Mouse (Mus musculus): ENCODE measurements around the gene Polr2l. TPM values are rescaled to one million over a fixed set of nuclear protein-coding genes. Genes with fewer than 3 reads are reported as not detected.

The Polr2l gene
- polyA plus RNA-seq, 1 experiment from 2014 or later = 78.0 TPM

DNA sequence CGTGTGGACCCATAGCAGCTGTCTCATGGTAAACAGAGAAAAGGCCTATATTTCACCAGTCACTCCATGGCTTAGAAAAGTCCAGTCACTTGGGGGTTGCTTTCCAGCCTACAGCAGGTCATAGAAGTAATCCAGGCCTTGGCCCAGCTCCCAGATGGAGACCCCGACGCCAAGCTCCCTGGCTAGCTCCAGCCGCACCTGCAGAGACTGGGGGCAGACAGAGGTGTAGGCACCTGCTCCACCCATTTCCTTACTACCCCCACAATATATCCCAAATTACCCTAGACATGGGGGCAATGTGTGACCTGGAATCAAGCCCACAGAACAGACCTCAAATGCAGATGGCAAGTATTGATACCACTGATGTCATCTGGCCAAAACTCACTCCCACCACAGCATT lies 21.0 kb upstream of the Polr2l start:
- peaks cover 42% of the 10 kb centered on the region for H3K36me3 ChIP-seq (ENCODE audit: control insufficient read depth, insufficient read depth, low read length)
- WGBS = 75% methylated on average over 4 of the region's 4 CpGs
- H3K27ac ChIP-seq (replicated peaks in 1 of 2; ENCODE audit: control insufficient read depth in 1 of 2, insufficient read depth in 1 of 2, low read depth in 2 of 2, low read length in 2 of 2) = no peak overlapping the region
- no peak overlapping the region for H3K4me3 ChIP-seq (ENCODE audit: control insufficient read depth in 1 of 2, insufficient read depth in 1 of 2, low read depth in 1 of 2, low read length in 2 of 2)
- H3K9me3 ChIP-seq (ENCODE audit: control insufficient read depth, low read length) = no peaks in the 10 kb centered on the region
- no peak for ATAC-seq (ENCODE audit: insufficient number of reproducible peaks, insufficient read depth, low FRiP score, low read depth)
- no peak overlapping the region for H3K4me2 ChIP-seq (ENCODE audit: low read length)
- no peak overlapping the region for H3K9ac ChIP-seq (ENCODE audit: low read length)
- no peaks in the 10 kb centered on the region for H3K27me3 ChIP-seq (ENCODE audit: control insufficient read depth, insufficient read depth, low read length)
- peaks cover 16 to 22% of the 10 kb centered on the region in 2 experiments for H3K4me1 ChIP-seq (ENCODE audit: control insufficient read depth in 2 of 2, insufficient read depth in 2 of 2, low read length in 2 of 2)

DNA sequence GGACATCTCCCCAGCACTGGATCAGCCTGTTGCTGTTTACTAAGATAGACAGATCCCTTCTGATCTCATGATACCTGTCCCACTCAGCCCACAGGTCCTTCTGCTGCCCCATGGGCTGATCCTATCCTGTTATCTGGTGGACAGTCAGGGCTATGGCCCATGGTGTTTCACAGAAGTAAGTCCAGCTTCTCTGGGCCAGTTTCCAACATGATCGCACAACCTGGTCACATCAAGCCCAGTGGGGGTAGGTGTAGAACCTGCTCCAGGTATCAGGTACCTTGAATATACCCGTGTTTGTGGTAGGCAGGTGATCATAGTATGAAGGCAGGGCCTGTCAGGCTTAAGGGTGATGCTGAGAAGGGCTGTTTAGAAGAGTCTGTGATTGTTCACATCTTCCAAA lies 20.4 kb upstream of the Polr2l start:
- no peak overlapping the region for H3K27ac ChIP-seq (replicated peaks in 1 of 2; ENCODE audit: control insufficient read depth in 1 of 2, insufficient read depth in 1 of 2, low read depth in 2 of 2, low read length in 2 of 2)
- no peaks in the 10 kb centered on the region for H3K9me3 ChIP-seq (ENCODE audit: control insufficient read depth, low read length)
- H3K4me1 ChIP-seq (ENCODE audit: control insufficient read depth in 2 of 2, insufficient read depth in 2 of 2, low read length in 2 of 2) = peaks cover 16 to 22% of the 10 kb centered on the region in 2 experiments
- H3K9ac ChIP-seq (ENCODE audit: low read length) = no peak overlapping the region
- no peak for ATAC-seq (ENCODE audit: insufficient number of reproducible peaks, insufficient read depth, low FRiP score, low read depth)
- 89% methylated on average over 2 of the region's 2 CpGs for WGBS
- H3K4me2 ChIP-seq (ENCODE audit: low read length) = no peak overlapping the region
- peaks cover 45% of the 10 kb centered on the region for H3K36me3 ChIP-seq (ENCODE audit: control insufficient read depth, insufficient read depth, low read length)
- no peak overlapping the region for H3K4me3 ChIP-seq (ENCODE audit: control insufficient read depth in 1 of 2, insufficient read depth in 1 of 2, low read depth in 1 of 2, low read length in 2 of 2)
- H3K27me3 ChIP-seq (ENCODE audit: control insufficient read depth, insufficient read depth, low read length) = no peaks in the 10 kb centered on the region

DNA sequence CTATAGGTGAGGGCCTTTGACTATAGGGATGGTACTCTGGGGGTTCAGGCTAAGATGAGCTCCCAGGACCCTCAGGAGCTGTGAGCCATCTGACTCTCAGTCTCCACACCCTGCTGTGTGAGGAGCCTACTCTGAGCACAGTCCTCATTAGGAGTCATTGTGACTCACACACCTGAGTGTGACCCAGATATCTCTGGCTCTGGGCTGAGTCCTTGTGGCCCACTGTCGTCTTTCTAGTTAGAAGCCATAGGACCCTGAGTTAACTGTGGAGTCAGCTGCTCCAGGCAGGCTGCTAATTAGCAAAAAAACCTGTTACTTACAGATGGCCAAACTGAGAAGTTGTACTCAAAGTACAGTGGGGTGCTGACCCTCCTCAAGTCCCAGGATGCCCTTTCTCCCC lies 18.8 kb upstream of the Polr2l start:
- Histone ChIP-seq H3K27me3 (ENCODE audit: control insufficient read depth, insufficient read depth, low read length) (no peaks in the 10 kb centered on the region), H3K4me1 (ENCODE audit: control insufficient read depth in 2 of 2, insufficient read depth in 2 of 2, low read length in 2 of 2) (peaks cover 10 to 14% of the 10 kb centered on the region in 2 experiments), H3K4me3 (ENCODE audit: control insufficient read depth in 1 of 2, insufficient read depth in 1 of 2, low read depth in 1 of 2, low read length in 2 of 2) (no peak overlapping the region), H3K27ac (replicated peaks in 1 of 2; ENCODE audit: control insufficient read depth in 1 of 2, insufficient read depth in 1 of 2, low read depth in 2 of 2, low read length in 2 of 2) (no peak overlapping the region), H3K4me2 (ENCODE audit: low read length) (no peak overlapping the region), H3K36me3 (ENCODE audit: control insufficient read depth, insufficient read depth, low read length) (peaks cover 50% of the 10 kb centered on the region), H3K9me3 (ENCODE audit: control insufficient read depth, low read length) (no peaks in the 10 kb centered on the region), H3K9ac (ENCODE audit: low read length) (no peak overlapping the region)
- ATAC-seq (ENCODE audit: insufficient number of reproducible peaks, insufficient read depth, low FRiP score, low read depth) = no peak
- WGBS = 68% methylated on average over 1 of the region's 1 CpGs

DNA sequence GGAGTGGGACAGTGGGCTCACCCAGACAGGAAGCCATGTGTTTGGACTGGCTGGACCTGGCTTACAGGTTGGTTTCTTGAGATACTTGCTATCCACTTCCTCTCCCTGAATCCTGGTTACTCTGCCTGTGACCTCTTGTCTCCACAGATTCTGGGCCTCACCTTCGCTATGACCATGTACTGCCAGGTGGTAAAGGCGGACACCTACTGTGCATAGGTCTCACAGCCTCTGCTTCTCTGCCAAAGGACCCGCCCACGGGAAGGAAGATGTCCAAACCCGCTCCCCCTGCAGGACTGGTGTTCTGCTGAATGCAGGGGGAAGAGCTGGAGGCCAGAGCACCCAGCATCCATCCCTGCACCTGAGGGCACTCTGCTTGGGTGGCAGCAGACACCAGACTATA lies 17.8 kb upstream of the Polr2l start:
- H3K4me1 ChIP-seq (ENCODE audit: control insufficient read depth in 2 of 2, insufficient read depth in 2 of 2, low read length in 2 of 2) = peaks cover 9 to 11% of the 10 kb centered on the region in 2 experiments
- H3K27me3 ChIP-seq (ENCODE audit: control insufficient read depth, insufficient read depth, low read length) = no peaks in the 10 kb centered on the region
- H3K9ac ChIP-seq (ENCODE audit: low read length) = no peak overlapping the region
- no peak overlapping the region for H3K4me2 ChIP-seq (ENCODE audit: low read length)
- WGBS = 85% methylated on average over 5 of the region's 5 CpGs
- no peak for ATAC-seq (ENCODE audit: insufficient number of reproducible peaks, insufficient read depth, low FRiP score, low read depth)
- no peak overlapping the region for H3K4me3 ChIP-seq (ENCODE audit: control insufficient read depth in 1 of 2, insufficient read depth in 1 of 2, low read depth in 1 of 2, low read length in 2 of 2)
- peaks cover 50% of the 10 kb centered on the region for H3K36me3 ChIP-seq (ENCODE audit: control insufficient read depth, insufficient read depth, low read length)
- no peak overlapping the region for H3K27ac ChIP-seq (replicated peaks in 1 of 2; ENCODE audit: control insufficient read depth in 1 of 2, insufficient read depth in 1 of 2, low read depth in 2 of 2, low read length in 2 of 2)
- no peaks in the 10 kb centered on the region for H3K9me3 ChIP-seq (ENCODE audit: control insufficient read depth, low read length)

DNA sequence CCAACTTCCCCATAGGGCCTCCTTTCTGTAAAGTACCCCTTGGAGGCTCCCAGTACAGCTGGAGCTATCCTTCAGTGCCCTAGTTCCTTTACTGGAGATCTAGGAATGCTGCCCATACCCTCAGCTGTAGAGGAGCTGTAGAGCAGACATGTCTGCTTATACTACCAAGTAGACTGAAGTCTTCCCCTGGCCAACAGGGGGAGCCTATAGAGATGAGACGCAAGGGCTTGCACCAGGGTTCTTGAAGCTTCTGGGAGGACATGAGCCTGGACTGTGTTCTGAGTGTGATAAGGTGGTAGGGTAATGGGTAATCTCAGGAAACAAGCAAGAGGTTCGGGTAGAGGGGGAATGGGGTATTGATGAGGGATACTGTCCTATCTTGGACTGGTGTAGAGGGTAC lies 16.2 kb upstream of the Polr2l start:
- Histone ChIP-seq H3K27ac (replicated peaks in 1 of 2; ENCODE audit: control insufficient read depth in 1 of 2, insufficient read depth in 1 of 2, low read depth in 2 of 2, low read length in 2 of 2) (no peak overlapping the region), H3K4me1 (ENCODE audit: control insufficient read depth in 2 of 2, insufficient read depth in 2 of 2, low read length in 2 of 2) (no peaks in the 10 kb centered on the region), H3K4me2 (ENCODE audit: low read length) (no peak overlapping the region), H3K9ac (ENCODE audit: low read length) (no peak overlapping the region), H3K36me3 (ENCODE audit: control insufficient read depth, insufficient read depth, low read length) (peaks cover 50% of the 10 kb centered on the region), H3K4me3 (ENCODE audit: control insufficient read depth in 1 of 2, insufficient read depth in 1 of 2, low read depth in 1 of 2, low read length in 2 of 2) (no peak overlapping the region), H3K27me3 (ENCODE audit: control insufficient read depth, insufficient read depth, low read length) (no peaks in the 10 kb centered on the region), H3K9me3 (ENCODE audit: control insufficient read depth, low read length) (no peaks in the 10 kb centered on the region)
- no peak for ATAC-seq (ENCODE audit: insufficient number of reproducible peaks, insufficient read depth, low FRiP score, low read depth)
- 63% methylated on average over 2 of the region's 2 CpGs for WGBS

DNA sequence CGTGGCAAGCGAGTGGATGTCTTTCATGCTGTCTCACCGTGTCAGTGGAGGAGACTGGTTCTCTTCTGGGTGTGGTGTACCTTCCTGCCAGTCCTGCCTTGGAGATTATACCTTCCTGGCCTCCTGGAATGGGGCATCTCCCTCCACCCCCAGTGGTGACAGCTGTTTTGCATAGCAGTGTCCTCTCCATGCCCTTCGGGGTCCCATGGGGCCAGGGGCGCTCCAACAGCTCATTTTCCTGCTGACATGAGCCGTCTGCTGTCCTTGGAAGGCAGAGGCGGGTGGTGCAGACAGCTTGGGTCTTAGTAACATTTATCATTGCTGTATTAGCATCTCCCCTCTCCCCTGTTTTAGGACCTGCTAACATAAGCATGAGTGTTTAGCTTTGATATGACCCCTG lies 12.2 kb upstream of the Polr2l start:
- Histone ChIP-seq H3K4me2 (ENCODE audit: low read length) (no peak overlapping the region), H3K27ac (replicated peaks in 1 of 2; ENCODE audit: control insufficient read depth in 1 of 2, insufficient read depth in 1 of 2, low read depth in 2 of 2, low read length in 2 of 2) (no peak overlapping the region), H3K4me1 (ENCODE audit: control insufficient read depth in 2 of 2, insufficient read depth in 2 of 2, low read length in 2 of 2) (peaks cover 5 to 18% of the 10 kb centered on the region in 2 experiments; a peak in 3 of 4 replicates), H3K9ac (ENCODE audit: low read length) (no peak overlapping the region), H3K9me3 (ENCODE audit: control insufficient read depth, low read length) (no peaks in the 10 kb centered on the region), H3K36me3 (ENCODE audit: control insufficient read depth, insufficient read depth, low read length) (peaks cover 26% of the 10 kb centered on the region), H3K27me3 (ENCODE audit: control insufficient read depth, insufficient read depth, low read length) (peaks cover 12% of the 10 kb centered on the region), H3K4me3 (ENCODE audit: control insufficient read depth in 1 of 2, insufficient read depth in 1 of 2, low read depth in 1 of 2, low read length in 2 of 2) (no peak overlapping the region)
- no peak for ATAC-seq (ENCODE audit: insufficient number of reproducible peaks, insufficient read depth, low FRiP score, low read depth)
- 68% methylated on average over 7 of the region's 7 CpGs for WGBS

DNA sequence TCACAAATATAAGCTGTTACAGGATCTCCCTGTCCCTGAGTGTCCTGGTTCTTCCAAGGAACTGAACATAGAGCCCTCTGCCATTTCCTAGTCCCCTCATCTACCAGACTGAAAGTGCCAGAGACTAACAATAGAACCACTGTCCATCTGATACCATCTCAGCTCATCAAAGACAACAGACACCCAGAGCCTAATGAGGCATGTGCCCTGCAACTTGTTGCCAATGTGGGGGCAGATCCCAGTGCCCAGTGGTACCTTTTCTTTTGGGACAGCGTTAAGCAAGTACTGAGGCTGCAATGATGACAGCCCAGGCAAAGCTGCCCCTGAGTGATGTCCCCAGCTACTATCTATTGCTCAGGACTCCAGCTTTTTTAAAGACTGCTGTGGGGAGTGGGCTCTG lies 11.3 kb upstream of the Polr2l start:
- Histone ChIP-seq H3K4me1 (ENCODE audit: control insufficient read depth in 2 of 2, insufficient read depth in 2 of 2, low read length in 2 of 2) (peaks cover 7 to 27% of the 10 kb centered on the region in 2 experiments), H3K9me3 (ENCODE audit: control insufficient read depth, low read length) (no peaks in the 10 kb centered on the region), H3K27ac (replicated peaks in 1 of 2; ENCODE audit: control insufficient read depth in 1 of 2, insufficient read depth in 1 of 2, low read depth in 2 of 2, low read length in 2 of 2) (no peak overlapping the region), H3K4me3 (ENCODE audit: control insufficient read depth in 1 of 2, insufficient read depth in 1 of 2, low read depth in 1 of 2, low read length in 2 of 2) (no peak overlapping the region), H3K9ac (ENCODE audit: low read length) (no peak overlapping the region), H3K36me3 (ENCODE audit: control insufficient read depth, insufficient read depth, low read length) (peaks cover 17% of the 10 kb centered on the region), H3K4me2 (ENCODE audit: low read length) (no peak overlapping the region), H3K27me3 (ENCODE audit: control insufficient read depth, insufficient read depth, low read length) (peaks cover 12% of the 10 kb centered on the region)
- no peak for ATAC-seq (ENCODE audit: insufficient number of reproducible peaks, insufficient read depth, low FRiP score, low read depth)
- 75% methylated on average over 1 of the region's 1 CpGs for WGBS

DNA sequence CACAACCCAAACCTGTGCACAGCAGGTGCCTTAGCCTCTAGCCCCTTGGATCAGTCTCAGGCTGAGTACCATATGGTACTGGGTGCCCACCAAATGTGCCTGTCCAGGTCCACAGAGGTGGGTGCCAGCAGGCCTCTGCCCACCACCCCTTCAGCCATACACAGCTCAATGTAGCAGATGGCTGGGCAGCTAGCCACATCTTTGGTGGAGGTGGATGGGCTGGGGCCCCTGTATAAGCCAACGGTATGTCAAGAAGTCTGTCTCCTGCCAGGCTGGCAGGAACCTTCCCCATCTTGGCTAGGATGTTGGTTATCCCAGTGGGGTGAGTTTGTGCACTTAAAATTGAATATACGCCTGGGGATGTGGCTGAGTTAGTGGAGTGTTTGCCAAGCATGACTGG lies 10.7 kb upstream of the Polr2l start:
- no peak overlapping the region for H3K9ac ChIP-seq (ENCODE audit: low read length)
- no peak overlapping the region for H3K27ac ChIP-seq (replicated peaks in 1 of 2; ENCODE audit: control insufficient read depth in 1 of 2, insufficient read depth in 1 of 2, low read depth in 2 of 2, low read length in 2 of 2)
- peaks cover 12% of the 10 kb centered on the region for H3K27me3 ChIP-seq (ENCODE audit: control insufficient read depth, insufficient read depth, low read length)
- no peak overlapping the region for H3K4me3 ChIP-seq (ENCODE audit: control insufficient read depth in 1 of 2, insufficient read depth in 1 of 2, low read depth in 1 of 2, low read length in 2 of 2)
- peaks cover 11 to 34% of the 10 kb centered on the region in 2 experiments for H3K4me1 ChIP-seq (ENCODE audit: control insufficient read depth in 2 of 2, insufficient read depth in 2 of 2, low read length in 2 of 2)
- peaks cover 11% of the 10 kb centered on the region; the same call in 1 of the 2 replicates for H3K36me3 ChIP-seq (ENCODE audit: control insufficient read depth, insufficient read depth, low read length)
- H3K9me3 ChIP-seq (ENCODE audit: control insufficient read depth, low read length) = no peaks in the 10 kb centered on the region
- H3K4me2 ChIP-seq (ENCODE audit: low read length) = no peak overlapping the region
- 85% methylated on average over 2 of the region's 2 CpGs for WGBS
- no peak for ATAC-seq (ENCODE audit: insufficient number of reproducible peaks, insufficient read depth, low FRiP score, low read depth)
